Mouse (Mus musculus) spleen, adult 2 months (tissue): ENCODE results near the gene Ets1.

Source experiments
- CTCF ChIP-seq: fragments of 200-500 bp; IDR thresholded peaks from 2 replicates; pipeline ENCODE4 v1.5.1; 2011; ENCODE audit warnings: mild to moderate bottlenecking, inconsistent platforms; ENCODE audit not compliant: insufficient read depth, insufficient read length, insufficient replicate concordance; ENCODE audit errors: extremely low read depth
- POLR2A ChIP-seq: fragments of 200-500 bp; IDR thresholded peaks from 2 replicates; pipeline ENCODE4 v1.6.1; 2011; ENCODE audit warnings: low read depth, low read length, inconsistent platforms

DNA sequence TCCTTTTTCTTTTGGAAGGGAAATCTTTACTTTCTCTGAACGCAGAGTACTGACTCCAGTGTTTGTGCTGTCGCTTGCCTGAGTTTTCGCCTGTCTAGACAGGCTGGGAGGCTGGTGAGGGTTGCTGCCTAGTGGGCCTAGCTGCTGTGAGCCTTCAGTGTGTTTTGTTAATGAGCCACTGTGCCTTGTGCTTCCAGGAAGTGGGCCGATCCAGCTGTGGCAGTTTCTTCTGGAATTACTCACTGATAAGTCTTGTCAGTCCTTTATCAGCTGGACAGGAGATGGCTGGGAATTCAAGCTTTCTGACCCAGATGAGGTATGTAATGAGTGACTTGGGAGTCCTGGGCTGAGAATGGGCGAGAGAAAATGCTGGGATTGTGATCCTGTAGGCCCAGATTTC, 116.6 kb downstream of the Ets1 start:
- TF ChIP-seq CTCF (no peak), POLR2A (no peak)
